Mouse (Mus musculus): Measurements from ENCODE around the gene Sgip1. TPM values are rescaled to one million over a fixed set of nuclear protein-coding genes. Genes with fewer than 3 reads are reported as not detected.

The Sgip1 gene
- polyA plus RNA-seq, 1 experiment, result 10.3 TPM

DNA sequence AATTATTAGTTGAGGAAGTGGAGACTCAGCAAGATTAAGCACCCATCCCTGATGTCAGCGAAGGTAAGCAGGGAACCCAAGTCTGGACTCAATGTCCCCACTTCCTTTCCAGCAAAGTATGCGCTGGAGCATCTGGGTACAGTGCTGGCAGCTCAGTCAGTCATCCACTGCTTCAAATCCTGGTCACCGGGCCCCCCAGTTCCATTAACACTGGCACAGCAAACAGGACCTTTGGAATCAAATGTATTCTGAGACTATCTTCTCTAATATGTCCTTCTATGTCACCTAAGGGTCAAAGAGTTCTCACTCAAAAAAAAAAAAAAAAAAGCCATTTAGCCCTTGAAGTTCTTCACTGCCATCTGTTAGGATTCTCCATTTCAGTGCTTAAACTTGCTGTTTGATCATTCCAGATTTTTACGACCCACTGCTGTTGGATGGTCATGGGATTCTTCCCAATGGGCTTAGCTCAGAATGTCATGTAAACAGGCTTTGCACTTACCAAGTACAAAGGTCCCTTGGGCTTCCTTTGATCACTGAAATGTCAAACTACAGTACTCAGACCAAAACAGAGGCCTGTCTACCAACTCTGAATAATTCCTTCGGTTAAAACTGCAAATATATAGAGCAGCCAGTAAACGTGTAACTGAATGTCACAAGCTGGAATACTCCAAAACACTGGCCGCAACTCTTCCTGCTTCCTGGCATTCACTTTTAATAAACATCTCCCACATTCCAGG is 99.1 kb downstream of the Sgip1 start:
- Histone ChIP-seq H3K27me3 (ENCODE audit: control insufficient read depth, insufficient read depth, low read length) (no peaks in the 10 kb centered on the region), H3K4me1 (ENCODE audit: control insufficient read depth, insufficient read depth, low read length) (no peaks in the 10 kb centered on the region), H3K27ac (ENCODE audit: control insufficient read depth, insufficient read depth, low read depth, low read length) (no peak overlapping the region), H3K4me3 (ENCODE audit: control insufficient read depth, low read depth, low read length) (no peak overlapping the region), H3K36me3 (ENCODE audit: control insufficient read depth, insufficient read depth, low read length) (no peaks in the 10 kb centered on the region)
- TF ChIP-seq CTCF (IDR thresholded peaks at IDR 0.05; ENCODE audit: control insufficient read depth, insufficient read depth, insufficient replicate concordance, low read depth, low read length) (no peak), POLR2A (IDR thresholded peaks at IDR 0.05; ENCODE audit: control insufficient read depth, low read depth, low read length) (no peak)

DNA sequence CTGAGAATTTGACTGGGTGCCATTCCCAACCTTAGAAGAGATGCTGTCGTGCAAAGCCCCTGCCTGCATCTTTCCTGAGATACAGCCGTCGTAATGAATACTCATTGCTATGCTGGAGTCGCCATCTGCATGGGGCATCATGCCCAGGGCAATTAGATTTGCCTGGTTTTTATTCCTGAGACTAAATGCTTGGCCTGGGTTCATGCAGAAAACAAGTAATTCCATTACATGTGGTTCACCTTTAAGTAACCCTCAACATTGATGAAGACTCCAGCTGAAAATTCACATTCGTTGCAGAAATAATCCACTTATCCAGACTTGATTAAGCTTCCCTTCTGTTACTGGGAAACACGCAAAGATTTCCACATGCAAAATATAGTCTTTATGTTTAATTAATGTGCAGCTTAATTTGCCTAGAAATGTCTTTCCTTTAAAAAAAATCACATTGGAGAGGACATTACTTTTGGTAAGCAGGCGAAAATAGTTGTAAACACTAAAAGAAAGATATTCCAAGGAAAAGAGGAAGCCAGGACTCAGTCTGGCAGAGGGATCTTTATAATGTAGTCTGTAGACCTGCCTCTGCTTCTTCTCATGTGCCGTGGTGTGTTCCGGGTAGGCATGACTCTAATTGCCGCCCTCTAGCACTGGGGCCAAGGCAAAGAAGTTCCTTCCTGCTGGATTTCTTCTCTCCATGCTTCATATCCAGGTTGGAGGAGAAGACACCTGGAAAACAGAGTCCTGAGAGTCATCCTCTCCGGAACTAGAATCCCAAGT is 100.0 kb downstream of the Sgip1 start:
- H3K27ac ChIP-seq (ENCODE audit: control insufficient read depth, insufficient read depth, low read depth, low read length), result no peak overlapping the region
- H3K27me3 ChIP-seq (ENCODE audit: control insufficient read depth, insufficient read depth, low read length), result no peaks in the 10 kb centered on the region
- H3K4me3 ChIP-seq (ENCODE audit: control insufficient read depth, low read depth, low read length), result no peak overlapping the region
- H3K36me3 ChIP-seq (ENCODE audit: control insufficient read depth, insufficient read depth, low read length), result no peaks in the 10 kb centered on the region
- TF ChIP-seq CTCF (IDR thresholded peaks at IDR 0.05; ENCODE audit: control insufficient read depth, insufficient read depth, insufficient replicate concordance, low read depth, low read length), result no peak
- no peak for TF ChIP-seq POLR2A (IDR thresholded peaks at IDR 0.05; ENCODE audit: control insufficient read depth, low read depth, low read length)
- no peaks in the 10 kb centered on the region for H3K4me1 ChIP-seq (ENCODE audit: control insufficient read depth, insufficient read depth, low read length)

DNA sequence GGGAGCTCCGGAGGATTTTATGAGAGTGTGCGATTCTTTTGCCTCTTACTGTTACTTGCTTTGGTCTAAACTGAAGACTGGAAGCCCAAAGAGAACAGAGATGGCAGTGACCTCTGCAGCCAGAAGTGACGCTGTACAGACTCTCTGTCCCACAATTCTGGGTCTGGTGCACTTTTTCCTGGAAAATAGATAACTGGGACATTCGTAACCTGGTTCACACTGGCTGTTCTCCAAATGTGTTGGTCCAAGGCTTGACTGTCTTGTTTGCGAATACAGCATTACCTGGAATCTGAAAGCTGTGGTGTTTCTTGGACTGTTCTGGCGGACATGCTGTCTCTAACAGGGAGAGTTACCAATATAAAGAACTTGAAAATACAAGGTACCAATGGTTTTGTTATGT is 109.4 kb downstream of the Sgip1 start:
- H3K27me3 ChIP-seq (ENCODE audit: control insufficient read depth, insufficient read depth, low read length), result no peaks in the 10 kb centered on the region
- H3K4me3 ChIP-seq (ENCODE audit: control insufficient read depth, low read depth, low read length), result no peak overlapping the region
- no peaks in the 10 kb centered on the region for H3K4me1 ChIP-seq (ENCODE audit: control insufficient read depth, insufficient read depth, low read length)
- H3K36me3 ChIP-seq (ENCODE audit: control insufficient read depth, insufficient read depth, low read length), result no peaks in the 10 kb centered on the region
- TF ChIP-seq POLR2A (IDR thresholded peaks at IDR 0.05; ENCODE audit: control insufficient read depth, low read depth, low read length), result no peak
- TF ChIP-seq CTCF (IDR thresholded peaks at IDR 0.05; ENCODE audit: control insufficient read depth, insufficient read depth, insufficient replicate concordance, low read depth, low read length), result no peak
- no peak overlapping the region for H3K27ac ChIP-seq (ENCODE audit: control insufficient read depth, insufficient read depth, low read depth, low read length)

DNA sequence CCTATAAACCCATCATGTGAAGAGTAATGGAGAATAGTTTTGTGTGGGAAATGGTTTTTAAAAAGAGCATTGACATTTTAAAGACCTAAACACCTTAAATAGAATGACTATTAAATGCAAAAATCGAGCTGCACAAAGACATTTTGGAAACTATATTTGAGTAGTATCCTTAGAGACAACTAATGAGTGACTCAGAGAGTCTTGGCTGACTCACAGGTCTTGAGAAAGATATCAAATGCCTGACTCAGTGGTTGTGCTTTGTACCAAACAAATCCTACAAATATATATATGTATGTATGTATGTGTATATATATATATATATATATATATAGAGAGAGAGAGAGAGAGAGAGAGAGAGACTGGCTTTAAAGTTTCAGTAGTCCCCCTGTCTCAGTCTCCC is 110.1 kb downstream of the Sgip1 start:
- H3K4me3 ChIP-seq (ENCODE audit: control insufficient read depth, low read depth, low read length), result no peak overlapping the region
- no peaks in the 10 kb centered on the region for H3K27me3 ChIP-seq (ENCODE audit: control insufficient read depth, insufficient read depth, low read length)
- H3K4me1 ChIP-seq (ENCODE audit: control insufficient read depth, insufficient read depth, low read length), result no peaks in the 10 kb centered on the region
- no peak overlapping the region for H3K27ac ChIP-seq (ENCODE audit: control insufficient read depth, insufficient read depth, low read depth, low read length)
- H3K36me3 ChIP-seq (ENCODE audit: control insufficient read depth, insufficient read depth, low read length), result no peaks in the 10 kb centered on the region
- TF ChIP-seq CTCF (IDR thresholded peaks at IDR 0.05; ENCODE audit: control insufficient read depth, insufficient read depth, insufficient replicate concordance, low read depth, low read length), result no peak
- TF ChIP-seq POLR2A (IDR thresholded peaks at IDR 0.05; ENCODE audit: control insufficient read depth, low read depth, low read length), result no peak

DNA sequence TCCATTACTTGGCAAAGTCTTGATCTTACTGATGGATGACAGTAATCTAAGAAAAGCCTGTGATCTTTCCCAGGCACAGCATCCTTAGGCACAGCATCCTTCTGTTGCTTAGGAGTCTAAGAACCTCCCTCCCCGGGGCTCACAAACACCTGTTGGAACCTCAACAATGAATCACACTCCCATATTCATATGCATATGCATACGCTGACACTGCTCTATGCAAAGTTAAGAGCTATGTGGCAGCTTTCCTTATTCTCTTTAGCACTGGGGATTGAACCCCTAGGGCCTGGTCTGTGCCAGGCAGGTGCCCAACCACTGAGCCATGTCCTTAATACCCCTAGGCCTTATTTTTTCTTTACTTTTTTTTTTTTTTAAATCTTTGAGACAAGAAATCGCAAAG is 111.2 kb downstream of the Sgip1 start:
- Histone ChIP-seq H3K4me1 (ENCODE audit: control insufficient read depth, insufficient read depth, low read length) (no peaks in the 10 kb centered on the region), H3K27ac (ENCODE audit: control insufficient read depth, insufficient read depth, low read depth, low read length) (no peak overlapping the region), H3K36me3 (ENCODE audit: control insufficient read depth, insufficient read depth, low read length) (no peaks in the 10 kb centered on the region), H3K27me3 (ENCODE audit: control insufficient read depth, insufficient read depth, low read length) (no peaks in the 10 kb centered on the region), H3K4me3 (ENCODE audit: control insufficient read depth, low read depth, low read length) (no peak overlapping the region)
- no peak for TF ChIP-seq CTCF (IDR thresholded peaks at IDR 0.05; ENCODE audit: control insufficient read depth, insufficient read depth, insufficient replicate concordance, low read depth, low read length)
- TF ChIP-seq POLR2A (IDR thresholded peaks at IDR 0.05; ENCODE audit: control insufficient read depth, low read depth, low read length), result no peak

DNA sequence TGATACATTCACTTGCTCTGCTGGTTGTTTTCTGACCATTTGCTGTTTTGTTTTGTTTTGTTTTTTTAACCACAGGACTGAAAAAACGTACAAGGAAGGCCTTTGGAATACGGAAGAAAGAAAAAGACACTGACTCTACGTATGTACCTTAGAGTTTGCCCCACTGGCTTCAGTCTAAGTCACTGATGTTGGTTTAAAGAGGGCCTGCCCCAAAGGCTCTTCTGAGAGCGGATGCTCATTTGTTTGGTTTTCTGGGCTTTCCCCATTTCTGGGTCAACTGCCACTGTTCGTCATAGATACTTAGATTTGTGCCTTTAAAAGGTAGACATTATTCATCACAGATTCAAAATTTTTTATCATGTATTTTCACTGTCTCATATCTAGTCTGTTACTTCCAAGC is 111.7 kb downstream of the Sgip1 start:
- TF ChIP-seq POLR2A (IDR thresholded peaks at IDR 0.05; ENCODE audit: control insufficient read depth, low read depth, low read length) (no peak), CTCF (IDR thresholded peaks at IDR 0.05; ENCODE audit: control insufficient read depth, insufficient read depth, insufficient replicate concordance, low read depth, low read length) (no peak)
- no peak overlapping the region for H3K27ac ChIP-seq (ENCODE audit: control insufficient read depth, insufficient read depth, low read depth, low read length)
- no peaks in the 10 kb centered on the region for H3K27me3 ChIP-seq (ENCODE audit: control insufficient read depth, insufficient read depth, low read length)
- no peaks in the 10 kb centered on the region for H3K4me1 ChIP-seq (ENCODE audit: control insufficient read depth, insufficient read depth, low read length)
- H3K4me3 ChIP-seq (ENCODE audit: control insufficient read depth, low read depth, low read length), result no peak overlapping the region
- H3K36me3 ChIP-seq (ENCODE audit: control insufficient read depth, insufficient read depth, low read length), result no peaks in the 10 kb centered on the region

DNA sequence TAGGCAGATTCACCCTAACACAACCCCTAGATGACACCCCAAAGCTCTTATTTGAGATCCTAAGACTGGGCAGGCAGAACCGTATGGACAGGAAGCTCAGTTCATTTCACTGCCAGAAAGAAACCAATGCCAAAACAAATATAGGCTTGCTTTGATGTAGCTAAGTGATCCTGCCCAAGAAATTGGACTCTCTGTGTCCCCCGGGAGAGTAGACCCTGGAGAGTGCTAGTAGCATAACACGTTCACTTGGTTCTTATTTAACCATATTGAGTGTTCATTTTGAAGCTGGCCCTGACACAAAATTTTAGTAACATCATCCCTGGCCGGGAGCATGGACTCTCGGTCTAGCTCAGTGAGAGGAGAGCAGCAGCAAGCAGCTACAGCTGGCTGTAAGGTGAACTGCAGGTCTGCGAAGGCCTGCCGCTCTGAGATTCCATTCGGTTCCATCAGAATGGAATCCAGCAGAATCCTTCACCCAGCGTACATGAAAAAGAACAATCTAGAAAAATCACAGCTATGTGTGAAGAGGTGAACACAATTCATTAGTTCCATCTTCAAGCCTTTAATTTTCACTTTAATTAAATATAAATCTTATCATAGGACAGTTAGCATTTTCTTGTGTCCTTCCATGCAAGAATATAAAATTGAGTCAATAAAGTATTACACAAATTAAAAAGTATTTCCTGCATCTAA is 112.4 kb downstream of the Sgip1 start:
- no peak overlapping the region for H3K27ac ChIP-seq (ENCODE audit: control insufficient read depth, insufficient read depth, low read depth, low read length)
- H3K27me3 ChIP-seq (ENCODE audit: control insufficient read depth, insufficient read depth, low read length), result no peaks in the 10 kb centered on the region
- H3K4me1 ChIP-seq (ENCODE audit: control insufficient read depth, insufficient read depth, low read length), result peaks cover 2% of the 10 kb centered on the region; the same call in 1 of the 2 replicates
- H3K36me3 ChIP-seq (ENCODE audit: control insufficient read depth, insufficient read depth, low read length), result no peaks in the 10 kb centered on the region
- TF ChIP-seq CTCF (IDR thresholded peaks at IDR 0.05; ENCODE audit: control insufficient read depth, insufficient read depth, insufficient replicate concordance, low read depth, low read length), result no peak
- no peak for TF ChIP-seq POLR2A (IDR thresholded peaks at IDR 0.05; ENCODE audit: control insufficient read depth, low read depth, low read length)
- no peak overlapping the region for H3K4me3 ChIP-seq (ENCODE audit: control insufficient read depth, low read depth, low read length)

All from testis, adult 2 months (tissue).